Mouse (Mus musculus): Measurements from ENCODE around the gene Brsk1.

Brsk1 gene

GRCm38 (mm10) chr7:4690387-4690786 lies at the start of gene Brsk1:
Gene Brsk1 (plus strand): TSS chr7:4690604.
- DNase-seq, result peak; percentile 80

GRCm38 (mm10) chr7:4641155-4641554 lies 49.2 kb upstream of the Brsk1 start:
- DNase-seq, result no peak

GRCm38 (mm10) chr7:4641956-4642355 lies 48.4 kb upstream of the Brsk1 start:
- DNase-seq, result no peak

GRCm38 (mm10) chr7:4643225-4643624 lies 47.2 kb upstream of the Brsk1 start:
- no peak for DNase-seq

- no peak for DNase-seq
These were observed 43.6 kb upstream of the Brsk1 start for GRCm38 (mm10) chr7:4646806-4647205.

- DNase-seq, result no peak
These were observed 43.1 kb upstream of the Brsk1 start for GRCm38 (mm10) chr7:4647291-4647690.

- no peak for DNase-seq
These were observed 42.4 kb upstream of the Brsk1 start for GRCm38 (mm10) chr7:4647992-4648391.

- no peak for DNase-seq
These were observed 38.8 kb upstream of the Brsk1 start for GRCm38 (mm10) chr7:4651581-4651980.

- DNase-seq, result no peak
These were observed 37.7 kb upstream of the Brsk1 start for GRCm38 (mm10) chr7:4652726-4653125.

GRCm38 (mm10) chr7:4653351-4653750 lies 37.1 kb upstream of the Brsk1 start:
- DNase-seq, result no peak

- DNase-seq, result no peak
These were observed 36.6 kb upstream of the Brsk1 start for GRCm38 (mm10) chr7:4653780-4654179.

GRCm38 (mm10) chr7:4654221-4654620 lies 36.2 kb upstream of the Brsk1 start:
- DNase-seq, result no peak

- DNase-seq, result no peak
These were observed 35.0 kb upstream of the Brsk1 start for GRCm38 (mm10) chr7:4655393-4655792.

- DNase-seq, result no peak
These were observed 34.5 kb upstream of the Brsk1 start for GRCm38 (mm10) chr7:4655916-4656315.

GRCm38 (mm10) chr7:4656818-4657217 lies 33.6 kb upstream of the Brsk1 start:
- no peak for DNase-seq

GRCm38 (mm10) chr7:4657521-4658127 lies 32.8 kb upstream of the Brsk1 start:
- peak; percentile 22 for DNase-seq

- DNase-seq, result peak; percentile 43
These were observed 32.1 kb upstream of the Brsk1 start for GRCm38 (mm10) chr7:4658128-4658907.

- DNase-seq, result peak; percentile 98
These were observed 31.4 kb upstream of the Brsk1 start, which contains the start of gene Ppp6r1 for GRCm38 (mm10) chr7:4658912-4659551. Gene Ppp6r1 (minus strand): TSS chr7:4659019.

- DNase-seq, result no peak
These were observed 30.4 kb upstream of the Brsk1 start for GRCm38 (mm10) chr7:4659911-4660443.

- DNase-seq, result no peak
These were observed 27.2 kb upstream of the Brsk1 start for GRCm38 (mm10) chr7:4663179-4663578.

- DNase-seq, result no peak
These were observed 26.7 kb upstream of the Brsk1 start for GRCm38 (mm10) chr7:4663742-4664141.

- no peak for DNase-seq
These were observed 23.5 kb upstream of the Brsk1 start for GRCm38 (mm10) chr7:4666871-4667270.

- DNase-seq, result no peak
These were observed 21.9 kb upstream of the Brsk1 start for GRCm38 (mm10) chr7:4668506-4668905.

- no peak for DNase-seq
These were observed 21.2 kb upstream of the Brsk1 start for GRCm38 (mm10) chr7:4669156-4669555.

All from cerebellum, adult 11 months (tissue).